Mouse (Mus musculus) hindbrain, postnatal 0 days (tissue): ENCODE measurements around the gene Gm20388. TPM values are rescaled to one million over a fixed set of nuclear protein-coding genes. Genes with fewer than 3 reads are reported as not detected.

Experiments
- ATAC-seq: fragments of 200-750 bp; cut with Nextera tagmentation; 2 replicates; pipeline ENCODE4 v1.8.0; 2017; ENCODE audit warnings: mild to moderate bottlenecking, moderate TSS enrichment, moderate library complexity
- DNase-seq: peaks from one replicate; pipeline ENCODE4 v3.0.0-alpha.2; 2015; ENCODE audit warnings: low spot score
- H3K27ac ChIP-seq: fragments of 300-500 bp; sonication (generic); 2 replicates; pipeline ENCODE4 v1.5.1; 2014; ENCODE audit warnings: mild to moderate bottlenecking
- H3K27me3 ChIP-seq: fragments of 300-500 bp; sonication (generic); 2 replicates; pipeline ENCODE4 v1.6.1; 2014; ENCODE audit warnings: low read length, mixed read lengths; ENCODE audit not compliant: insufficient read depth
- H3K36me3 ChIP-seq: fragments of 300-500 bp; sonication (generic); 2 replicates; pipeline ENCODE4 v1.6.1; 2014; ENCODE audit warnings: low read length, mixed read lengths; ENCODE audit not compliant: insufficient read depth
- H3K4me1 ChIP-seq: fragments of 300-500 bp; sonication (generic); 2 replicates; pipeline ENCODE4 v1.6.1; 2014; ENCODE audit warnings: antibody characterized with exemption, low read length, mixed read lengths; ENCODE audit not compliant: insufficient read depth
- H3K4me2 ChIP-seq: fragments of 300-500 bp; sonication (generic); 2 replicates; pipeline ENCODE4 v1.6.1; 2014; ENCODE audit warnings: low read depth, mild to moderate bottlenecking, low read length, moderate library complexity, mixed read lengths
- H3K4me3 ChIP-seq: fragments of 300-500 bp; sonication (generic); 2 replicates; pipeline ENCODE4 v1.5.1; 2014; ENCODE audit warnings: low read length
- H3K9ac ChIP-seq: fragments of 300-500 bp; sonication (generic); replicated peaks from 2 replicates; pipeline ENCODE4 v1.6.1; 2014; ENCODE audit warnings: mild to moderate bottlenecking, low read length, moderate library complexity, mixed read lengths
- H3K9me3 ChIP-seq: fragments of 300-500 bp; sonication (generic); 2 replicates; pipeline ENCODE4 v1.6.1; 2016; ENCODE audit warnings: low read length, mixed read lengths
- CTCF ChIP-seq: IDR thresholded peaks from 2 replicates; pipeline ENCODE4 v1.5.1; 2016; ENCODE audit warnings: antibody characterized with exemption, control low read depth, low read depth
- WGBS: fragments of 180-500 bp; shearing (Covaris S2); extraction: QIAGEN DNeasy Blood & Tissue Kit; methylation state at CpG from one replicate; pipeline ENCODE4 v1.1.7; 2014; 5-methylcytosine and 5-hydroxymethylcytosine counted together
- polyA plus RNA-seq: library from polyadenylated mRNA; unstranded; fragments of >200 nt; fragmentation: Nextera tagmentation; extraction: Ambion mirVana; gene quantifications from 2 replicates; pipeline ENCODE4 v1.2.1, GENCODE M21; 2015
- total RNA-seq: library from RNA; depleted of rRNA; stranded (reverse); fragments of >200 nt; gene quantifications from 2 replicates; pipeline ENCODE4 v1.2.3, GENCODE M21; 2014

The Gm20388 gene
- total and polyA plus RNA-seq, 2 experiments from 2014 or later = 71.3 TPM; not detected in 1

DNA sequence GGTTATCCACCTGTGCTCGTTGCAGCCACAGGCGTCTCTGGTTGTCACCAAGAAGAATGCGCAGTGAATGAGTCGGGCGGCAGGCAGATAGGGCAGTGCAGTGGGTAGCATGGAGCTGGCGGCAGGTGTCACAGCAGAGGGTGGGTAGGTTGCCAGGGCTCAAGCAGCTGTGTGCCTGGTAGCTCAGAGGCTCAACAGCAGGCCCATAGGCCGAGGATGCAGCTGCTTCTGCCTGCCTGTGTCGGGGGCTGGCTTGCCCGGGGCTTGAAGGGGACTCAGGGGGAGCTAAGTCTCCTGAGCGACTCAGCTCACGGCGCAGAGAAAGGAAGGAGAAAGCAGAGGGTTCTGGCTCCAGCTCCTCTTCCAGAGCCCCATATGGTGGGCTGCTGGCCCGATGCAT lies 3322.7 kb downstream of the Gm20388 start:
- no peak for TF ChIP-seq CTCF
- Histone ChIP-seq H3K27ac (no peak overlapping the region), H3K4me3 (no peak overlapping the region), H3K9ac (no peak overlapping the region), H3K36me3 (no peaks in the 10 kb centered on the region), H3K9me3 (no peaks in the 10 kb centered on the region), H3K27me3 (no peaks in the 10 kb centered on the region), H3K4me1 (peaks cover 15% of the 10 kb centered on the region), H3K4me2 (no peak overlapping the region)
- ATAC-seq (no peak), DNase-seq (peak; percentile 28)
- WGBS = 44% methylated on average over 12 of the region's 13 CpGs

GRCm38 (mm10) chr8:123233760-123234159 lies 3323.1 kb downstream of the Gm20388 start:
- no peaks in the 10 kb centered on the region for H3K36me3 ChIP-seq
- no peak overlapping the region for H3K4me3 ChIP-seq
- H3K27ac ChIP-seq = no peak overlapping the region
- no peak for DNase-seq
- H3K4me1 ChIP-seq = peaks cover 15% of the 10 kb centered on the region
- no peak overlapping the region for H3K4me2 ChIP-seq
- no peaks in the 10 kb centered on the region for H3K9me3 ChIP-seq
- no peak overlapping the region for H3K9ac ChIP-seq
- no peak for TF ChIP-seq CTCF
- no peaks in the 10 kb centered on the region for H3K27me3 ChIP-seq
- ATAC-seq = no peak
- 79% methylated on average over 11 of the region's 11 CpGs for WGBS

GRCm38 (mm10) chr8:123234918-123235519 lies 3324.4 kb downstream of the Gm20388 start:
- Histone ChIP-seq H3K27ac (peak overlapping the region; percentile 68; the same call in 1 of the 2 replicates), H3K36me3 (no peaks in the 10 kb centered on the region), H3K4me2 (peak overlapping the region; percentile 92), H3K4me3 (peak overlapping the region; percentile 57), H3K27me3 (no peaks in the 10 kb centered on the region), H3K9ac (peak overlapping the region; percentile 74), H3K4me1 (peaks cover 15% of the 10 kb centered on the region), H3K9me3 (no peaks in the 10 kb centered on the region)
- WGBS = 30% methylated on average over 13 of the region's 13 CpGs
- TF ChIP-seq CTCF = no peak
- DNase-seq (peak; percentile 68), ATAC-seq (peak; percentile 27; the same call in 1 of the 2 replicates)

DNA sequence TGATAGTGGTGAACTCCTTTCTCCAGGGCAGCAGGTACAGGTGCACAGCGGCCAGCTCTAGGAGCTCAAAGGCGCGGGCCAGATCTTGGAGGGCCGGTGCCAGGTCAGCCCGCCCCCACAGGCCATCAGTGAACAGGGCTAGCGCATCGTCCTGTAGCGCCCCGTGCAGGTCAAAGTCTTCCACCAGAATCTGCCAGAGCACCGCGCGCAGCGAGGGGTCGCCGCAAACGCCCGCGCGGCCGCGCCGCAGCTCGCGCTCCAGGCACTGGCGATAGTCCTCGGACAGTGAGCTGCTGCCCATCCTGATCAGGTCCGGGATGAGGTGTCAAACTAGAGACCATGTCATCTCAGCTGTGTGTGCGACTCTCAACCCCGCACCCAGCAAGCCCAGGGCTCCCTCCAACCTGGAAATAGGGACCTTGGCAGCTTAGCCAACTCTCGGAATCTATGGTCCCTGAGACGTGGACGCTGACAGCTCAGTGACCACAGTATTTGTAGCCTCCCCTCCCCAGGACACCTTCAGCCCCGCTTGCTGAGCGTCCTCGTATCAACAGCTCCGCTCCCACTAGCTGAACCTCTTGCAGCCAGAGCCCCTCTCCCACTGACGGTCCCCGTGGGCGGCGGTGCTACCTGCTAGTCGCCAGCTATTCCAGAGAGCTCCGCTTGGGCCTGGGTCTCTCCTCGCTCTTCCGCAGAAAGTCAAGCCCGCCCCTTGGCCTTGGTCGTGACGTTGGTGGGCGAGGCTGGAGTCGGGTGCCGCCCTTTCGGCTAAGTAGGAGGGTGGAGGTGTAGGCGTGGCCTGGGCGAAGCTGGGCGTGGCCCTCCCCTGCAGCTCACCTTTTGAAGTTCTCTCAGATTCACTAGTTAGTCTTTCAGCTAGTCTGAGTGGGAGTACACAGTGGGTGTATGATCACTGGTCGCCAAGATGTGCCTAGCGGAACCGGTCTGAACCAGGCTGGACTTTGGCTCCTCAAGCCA lies 3325.2 kb downstream of the Gm20388 start, which contains the start of gene Spata2l:
Spata2l (minus strand) TSS at position 714 of the 978 bp plus-strand sequence.
- ATAC-seq = peak; percentile 80

GRCm38 (mm10) chr8:123239398-123239797 lies 3328.8 kb downstream of the Gm20388 start:
- Histone ChIP-seq H3K27ac (no peak overlapping the region), H3K36me3 (peaks cover 20% of the 10 kb centered on the region), H3K4me2 (no peak overlapping the region), H3K4me3 (no peak overlapping the region), H3K4me1 (peaks cover 15% of the 10 kb centered on the region), H3K9me3 (no peaks in the 10 kb centered on the region), H3K27me3 (no peaks in the 10 kb centered on the region), H3K9ac (no peak overlapping the region)
- ATAC-seq (no peak), DNase-seq (no peak)
- TF ChIP-seq CTCF = no peak
- WGBS = 74% methylated on average over 10 of the region's 10 CpGs

More for the DNA sequence above, 3325.2 kb downstream of the Gm20388 start, which contains the start of gene Spata2l:
- peak within 1 kb of the TSS; percentile 74 for H3K9ac ChIP-seq
- H3K4me3 ChIP-seq = peak within 1 kb of the TSS; percentile 57
- H3K4me1 ChIP-seq = peaks cover 15% of the 10 kb centered on the region
- no peaks in the 10 kb centered on the region for H3K9me3 ChIP-seq
- H3K27me3 ChIP-seq = no peaks in the 10 kb centered on the region
- H3K27ac ChIP-seq = peak within 1 kb of the TSS; percentile 68
- H3K4me2 ChIP-seq = peak within 1 kb of the TSS; percentile 92
- 1% methylated on average over 57 of the region's 57 CpGs for WGBS
- peak; percentile 42 for TF ChIP-seq CTCF
- DNase-seq = peak; percentile 88
- no peaks in the 10 kb centered on the region for H3K36me3 ChIP-seq

- Histone ChIP-seq H3K27ac (no peak overlapping the region), H3K36me3 (peaks cover 47% of the 10 kb centered on the region), H3K27me3 (no peaks in the 10 kb centered on the region), H3K9me3 (no peaks in the 10 kb centered on the region), H3K9ac (no peak overlapping the region), H3K4me2 (no peak overlapping the region), H3K4me3 (no peak overlapping the region), H3K4me1 (no peaks in the 10 kb centered on the region)
- ATAC-seq = no peak
- WGBS = 87% methylated on average over 7 of the region's 7 CpGs
- TF ChIP-seq CTCF = no peak
- no peak for DNase-seq
These were observed 3331.7 kb downstream of the Gm20388 start for GRCm38 (mm10) chr8:123242107-123242923.
